Comparison of ENCODE assay signal across 9 mouse cellular contexts in the genomic region with DNA sequence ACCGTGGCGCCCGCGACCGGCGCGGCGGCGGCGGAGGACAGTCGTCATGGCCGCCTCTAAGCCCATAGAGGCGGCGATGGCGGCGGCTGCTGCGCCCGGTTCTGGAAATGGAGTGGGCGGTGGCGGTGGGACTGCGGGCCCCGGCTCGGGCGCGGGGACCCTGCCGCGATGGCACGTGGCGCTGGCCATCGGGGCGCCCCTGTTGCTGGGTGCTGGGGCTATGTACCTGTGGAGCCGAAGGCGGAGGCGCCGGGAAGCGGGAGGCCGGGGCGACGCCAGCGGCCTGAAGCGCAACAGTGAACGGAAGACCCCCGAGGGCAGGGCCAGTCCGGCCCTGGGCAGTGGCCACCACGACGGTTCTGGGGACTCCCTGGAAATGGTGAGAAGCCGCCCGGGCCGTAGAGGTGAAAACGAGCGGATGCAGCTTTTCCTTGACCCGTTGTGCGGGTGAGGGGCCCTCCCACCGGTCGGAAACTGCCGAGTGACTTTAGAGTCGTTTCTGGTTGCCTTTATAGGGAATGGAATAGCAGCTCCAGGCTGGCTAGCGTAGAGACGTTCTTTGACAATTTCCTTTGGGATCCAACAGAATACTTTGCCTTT. TPM values are rescaled to one million over a fixed set of nuclear protein-coding genes. Genes with fewer than 3 reads are reported as not detected.
DNase-seq lines count a peak whose midpoint lies in the region; ATAC-seq and TF ChIP-seq lines count a peak whose summit lies in the region.
"Had no signal": no experiment of that assay in that cellular context is flagged by ENCODE, and none has a peak within 500 bp of the region (broad histone marks: within the 10 kb centered on the region; RNA-seq: fewer than 3 reads in every experiment).

No protein-coding gene starts in this region.

- no peaks in the 10 kb centered on the region for H3K9me3 ChIP-seq in limb, embryonic 11.5 days (ENCODE audit: control insufficient read depth, low read length)

- peak overlapping the region; percentile 65 for H3K4me3 ChIP-seq in embryonic fibroblast, embryonic 13.5 days (ENCODE audit: insufficient read depth, low read length)
- peak overlapping the region; percentile 94 for H3K4me3 ChIP-seq in limb, embryonic 11.5 days (ENCODE audit: low read depth, low read length)
- H3K4me3 ChIP-seq in olfactory bulb, adult 2 months (ENCODE audit: insufficient read depth, low read depth, low read length): peak overlapping the region; percentile 86

- H3K27me3 ChIP-seq in Patski: peaks cover 13% of the 10 kb centered on the region
- no peaks in the 10 kb centered on the region for H3K27me3 ChIP-seq in limb, embryonic 11.5 days (ENCODE audit: control insufficient read depth, insufficient read depth, low read length)

- peak; percentile 9 to 10 for DNase-seq in left cerebral cortex, postnatal 25 days (ENCODE audit: low spot score in 2 of 2)
- no peak for DNase-seq in left cerebral cortex, adult 9 months (ENCODE audit: low spot score in 2 of 2)
- no peak for DNase-seq in Patski (ENCODE audit: low read depth, low spot score)
- peak; percentile 57 for DNase-seq in limb, embryonic 11.5 days (ENCODE audit: low spot score)
- no peak for DNase-seq in urinary bladder, postnatal 36 days (ENCODE audit: low spot score in 2 of 2)
- DNase-seq in yolk sac, embryonic 10.5 days (ENCODE audit: low spot score): no peak

- H3K4me1 ChIP-seq in embryonic fibroblast, embryonic 13.5 days (ENCODE audit: control insufficient read depth, insufficient read depth, low read length): no peaks in the 10 kb centered on the region; the same call in 1 of the 2 replicates
- peaks cover 6% of the 10 kb centered on the region for H3K4me1 ChIP-seq in limb, embryonic 11.5 days (ENCODE audit: control insufficient read depth, insufficient read depth, low read length)
- no peaks in the 10 kb centered on the region; the same call in 1 of the 2 replicates for H3K4me1 ChIP-seq in olfactory bulb, adult 2 months (ENCODE audit: control insufficient read depth, insufficient read depth, low read length)

- intact Hi-C loops in left cerebral cortex, postnatal 25 days (cut with DNase I): loop anchor here (5.0 kb wide), 1 partner anchor 45 kb away; a partner anchor contains a TSS

- under 1% methylated on average over 58 of the region's 59 CpGs for WGBS in limb, embryonic 11.5 days
- under 1% methylated on average over 59 of the region's 59 CpGs for WGBS in olfactory bulb, adult 2 months

- peak overlapping the region; percentile 90 for H3K9ac ChIP-seq in limb, embryonic 11.5 days (ENCODE audit: low read length)

- TF ChIP-seq POLR2A in embryonic fibroblast, embryonic 13.5 days (IDR thresholded peaks at IDR 0.05; ENCODE audit: low read depth, low read length): no peak
- TF ChIP-seq POLR2A in olfactory bulb, adult 2 months (IDR thresholded peaks at IDR 0.05; ENCODE audit: insufficient read depth, low read depth, low read length): no peak

- POLR2A ChIA-PET in Patski (lab: Charles Lee): interaction anchor here (1.2 kb wide), 1 partner anchor 40 kb away, joined by 3 read pairs; no protein-coding TSS in a partner anchor

- H3K36me3 ChIP-seq in limb, embryonic 11.5 days (ENCODE audit: control insufficient read depth, insufficient read depth, low read length): no peaks in the 10 kb centered on the region

- TF ChIP-seq CTCF in Patski (IDR thresholded peaks at IDR 0.05): no peak
- TF ChIP-seq CTCF in embryonic fibroblast, embryonic 13.5 days (IDR thresholded peaks at IDR 0.05; ENCODE audit: borderline replicate concordance, insufficient read depth, low read length): no peak
- TF ChIP-seq CTCF in olfactory bulb, adult 2 months (IDR thresholded peaks at IDR 0.05; ENCODE audit: insufficient read depth, low read depth, low read length): no peak

- in situ Hi-C loops in Patski (cut with MboI; ENCODE audit: low pct_unique_long_range_greater_than_20kb): loop anchor here (5.0 to 10.0 kb wide), 2 partner anchors 45 to 473 kb away; a partner anchor contains a TSS

- H3K27ac ChIP-seq in embryonic fibroblast, embryonic 13.5 days (ENCODE audit: insufficient read depth, low read length): peak overlapping the region; percentile 60
- peak overlapping the region; percentile 63; the same call in 1 of the 2 replicates for H3K27ac ChIP-seq in limb, embryonic 11.5 days (replicated peaks; ENCODE audit: low read depth, low read length)
- peak overlapping the region; percentile 65 for H3K27ac ChIP-seq in olfactory bulb, adult 2 months (ENCODE audit: insufficient read depth, low read depth, low read length)

- CTCF ChIA-PET in Patski (lab: Charles Lee): interaction anchor here (1.7 kb wide), 1 partner anchor 45 kb away, joined by 5 read pairs; a partner anchor contains a TSS

- peak; percentile 10 for ATAC-seq in Patski
- no peak for ATAC-seq in limb, embryonic 11.5 days (ENCODE audit: insufficient number of reproducible peaks, low FRiP score, low TSS enrichment, low read depth)

- H3K4me2 ChIP-seq in limb, embryonic 11.5 days (ENCODE audit: low read depth, severe bottlenecking): peak overlapping the region; percentile 66

RNA-seq across cellular contexts. Expression of a gene that starts 0.4 kb away (rescaled TPM):
- total RNA-seq in left cerebral cortex, postnatal 25 days (2021): 100 to 1,000 TPM; 105 to 110 TPM
- 49.4 TPM for polyA plus RNA-seq in Patski (2021)
- polyA plus RNA-seq in embryonic fibroblast, embryonic 13.5 days (2011; ENCODE audit: insufficient read length, low read depth, missing spikeins): 66.0 and 72.8 TPM in 2 replicates
- 62.3 and 72.1 TPM in 2 replicates for polyA plus RNA-seq in limb, embryonic 11.5 days (2014; fragmentation: Nextera tagmentation; extraction: Ambion mirVana)
- polyA plus RNA-seq in olfactory bulb, adult 2 months (2012; ENCODE audit: insufficient read depth, insufficient read length, low replicate concordance, missing spikeins): 102 TPM in 1 of 2 replicates, not detected in the other

RNA-seq across cellular contexts. Expression of a gene that starts 45.2 kb away (rescaled TPM):
- total RNA-seq in left cerebral cortex, postnatal 25 days (2021): 10 to 100 TPM; 14.8 to 16.3 TPM
- 58.8 TPM for polyA plus RNA-seq in Patski (2021)
- polyA plus RNA-seq in embryonic fibroblast, embryonic 13.5 days (2011; ENCODE audit: insufficient read length, low read depth, missing spikeins): 70.7 and 91.4 TPM in 2 replicates
- polyA plus RNA-seq in limb, embryonic 11.5 days (2014; fragmentation: Nextera tagmentation; extraction: Ambion mirVana): 70.0 and 71.5 TPM in 2 replicates
- not detected in 2 replicates for polyA plus RNA-seq in olfactory bulb, adult 2 months (2012; ENCODE audit: insufficient read depth, insufficient read length, low replicate concordance, missing spikeins)

RNA-seq across cellular contexts. Expression of a gene that starts 50.7 kb away (rescaled TPM):
- total RNA-seq in left cerebral cortex, postnatal 25 days (2021): not detected
- polyA plus RNA-seq in Patski (2021): not detected
- polyA plus RNA-seq in embryonic fibroblast, embryonic 13.5 days (2011; ENCODE audit: insufficient read length, low read depth, missing spikeins): not detected in 2 replicates
- 0.09 TPM in 1 of 2 replicates, not detected in the other for polyA plus RNA-seq in limb, embryonic 11.5 days (2014; fragmentation: Nextera tagmentation; extraction: Ambion mirVana)
- not detected in 2 replicates for polyA plus RNA-seq in olfactory bulb, adult 2 months (2012; ENCODE audit: insufficient read depth, insufficient read length, low replicate concordance, missing spikeins)
- polyA plus RNA-seq: gonadal fat pad, adult 2 months had no signal

Comparison
In these comparisons a context has a peak if more than half of its experiments do, and no peak if none do; other contexts are left out.
1. DNase-seq: peak in left cerebral cortex, postnatal 25 days (2 of 2) and limb, embryonic 11.5 days (single experiment); none in left cerebral cortex, adult 9 months (0 of 2), Patski (single experiment), urinary bladder, postnatal 36 days (0 of 2) and yolk sac, embryonic 10.5 days (single experiment).
2. RNA of a gene that starts 45.2 kb away (polyA plus RNA-seq): 70.7 to 91.4 TPM in embryonic fibroblast, embryonic 13.5 days, 70.0 to 71.5 TPM in limb, embryonic 11.5 days and 58.8 TPM in Patski (single experiment); not detected in olfactory bulb, adult 2 months; every median in the first group is over 10 times any median in the second.
3. Peak in every context shown above with its lines, with median percentiles within 50 percentile points of each other: H3K27ac ChIP-seq and H3K4me3 ChIP-seq.